Mouse (Mus musculus) adrenal gland, adult 18-20 months (tissue): Measurements from ENCODE around the gene Adk. TPM values are rescaled to one million over a fixed set of nuclear protein-coding genes. Genes with fewer than 3 reads are reported as not detected.

ENCODE experiments used
- DNase-seq, 2 experiments: peaks; one replicate each; pipeline ENCODE4 v3.0.0; 2021 to 2022; ENCODE audit warnings: low spot score in 2 of 2
- total RNA-seq, 2 experiments: library from RNA; stranded (reverse); gene quantifications; 1 replicate in 1 of 2; 2 replicates in 1 of 2; pipeline ENCODE4 v1.2.3; 2021

Adk gene
- total RNA-seq, 2 experiments from 2014 or later = 116 to 142 TPM

- DNase-seq = no peak
Measured at GRCm38 (mm10) chr14:21334826-21335225, 282.5 kb downstream of the Adk start.

DNA sequence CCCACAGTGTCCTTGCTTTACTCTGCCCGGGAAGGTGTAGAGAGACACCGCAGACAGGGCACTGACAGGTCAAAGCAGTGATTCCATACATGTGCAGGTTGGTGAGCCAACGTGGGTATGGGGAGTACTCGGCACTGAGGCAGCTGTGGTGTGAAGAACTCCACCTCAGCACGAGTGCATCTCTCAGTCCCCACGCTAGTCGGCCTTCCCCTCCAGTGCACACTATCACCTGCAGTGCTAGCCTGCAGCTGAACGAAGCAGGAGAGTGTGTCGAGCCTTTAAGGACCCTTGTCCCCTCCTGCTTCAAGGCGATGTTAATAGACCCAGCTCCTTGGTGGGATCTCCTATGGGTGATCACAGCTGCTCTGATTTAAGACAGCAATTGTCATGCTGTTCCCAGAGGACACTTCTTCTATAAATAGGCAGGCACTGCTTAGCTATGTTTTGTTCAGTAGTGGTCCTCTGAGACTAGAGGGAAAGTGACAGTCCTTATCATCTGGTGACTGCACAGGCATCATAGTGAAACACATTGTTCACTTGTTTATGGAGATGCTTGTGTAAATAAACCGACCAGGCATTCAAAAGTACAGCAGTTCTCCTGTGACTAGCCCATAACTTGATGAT lies 283.4 kb downstream of the Adk start:
- no peak for DNase-seq

DNA sequence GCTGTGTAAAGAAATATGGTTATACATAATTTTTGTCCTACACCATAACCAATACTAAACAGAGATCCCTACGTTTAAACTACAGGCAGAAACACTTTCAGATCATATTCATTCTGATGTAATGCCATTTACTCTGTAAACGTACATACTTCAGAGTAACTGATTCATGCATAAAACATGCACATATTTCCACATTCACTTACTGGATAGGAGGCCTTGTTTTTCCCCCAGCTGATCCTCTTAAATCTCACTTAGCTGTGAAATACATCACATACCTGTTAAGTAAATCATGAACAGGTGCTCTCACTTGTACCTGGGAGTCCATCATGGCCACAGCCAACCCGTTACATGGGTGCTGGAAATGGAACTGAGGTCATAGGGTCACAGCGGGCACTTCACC lies 285.6 kb downstream of the Adk start:
- no peak for DNase-seq

GRCm38 (mm10) chr14:21341195-21341594 lies 288.8 kb downstream of the Adk start:
- DNase-seq = no peak

GRCm38 (mm10) chr14:21342984-21343383 lies 290.6 kb downstream of the Adk start:
- no peak for DNase-seq

DNA sequence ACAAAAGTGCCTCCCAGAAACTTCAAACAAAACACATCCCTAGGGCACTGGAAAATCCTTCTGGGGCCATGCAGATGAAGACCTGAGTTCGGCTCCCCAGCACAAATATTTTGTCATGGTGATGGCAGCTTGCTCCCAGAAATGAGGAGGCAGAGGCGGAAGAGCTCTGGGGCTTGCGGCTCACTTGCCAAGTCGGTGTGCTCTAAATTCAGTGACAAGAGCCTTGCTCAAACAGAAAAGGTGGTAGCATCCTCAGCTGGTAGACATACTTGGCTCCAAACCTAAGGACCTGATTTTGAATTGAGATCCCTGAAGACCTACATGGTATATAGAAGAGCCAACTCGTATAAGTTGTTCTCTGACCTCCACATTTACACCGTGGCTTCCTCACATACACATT lies 292.5 kb downstream of the Adk start:
- DNase-seq = no peak

GRCm38 (mm10) chr14:21348611-21349260 lies 296.4 kb downstream of the Adk start:
- DNase-seq = no peak

DNA sequence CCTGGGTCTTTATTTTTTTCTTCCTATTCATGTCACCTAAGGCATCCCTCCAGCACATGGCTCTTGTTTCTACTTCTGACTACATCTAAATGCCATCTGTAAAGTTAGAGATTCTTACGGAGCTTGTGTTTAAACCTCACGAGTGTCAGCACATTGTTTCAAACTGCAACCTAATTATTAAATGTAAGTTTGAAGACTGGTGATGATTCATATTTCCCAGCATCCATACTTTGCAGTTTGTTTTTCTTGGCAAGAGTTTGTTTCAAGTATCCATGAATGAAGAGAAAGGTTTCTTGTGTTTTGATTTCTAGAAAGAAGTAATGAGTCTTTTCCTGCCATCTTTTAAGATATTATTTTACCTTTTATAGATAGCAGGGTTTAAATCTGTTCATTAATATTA lies 299.3 kb downstream of the Adk start:
- no peak for DNase-seq

DNA sequence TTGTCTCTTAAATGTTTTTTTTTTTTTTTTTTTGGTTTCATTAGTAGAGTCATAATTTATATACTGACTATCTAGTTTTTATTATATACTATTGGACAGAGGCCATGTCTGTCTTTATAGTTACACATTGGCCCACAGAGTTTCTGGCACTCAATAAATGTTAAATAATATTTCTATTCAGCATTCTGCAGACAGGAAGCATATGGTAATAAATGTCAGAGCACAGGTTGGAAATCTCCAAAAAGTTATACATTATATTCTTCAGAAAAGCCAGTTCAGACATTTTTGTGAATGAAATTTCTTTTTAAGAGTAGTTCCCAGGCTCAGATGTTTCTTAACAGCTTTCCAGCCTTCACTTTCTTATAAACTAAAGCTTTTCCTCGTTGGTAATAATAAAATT lies 303.9 kb downstream of the Adk start:
- no peak for DNase-seq

- DNase-seq = no peak
Measured at GRCm38 (mm10) chr14:21359207-21359895, 307.0 kb downstream of the Adk start.

DNA sequence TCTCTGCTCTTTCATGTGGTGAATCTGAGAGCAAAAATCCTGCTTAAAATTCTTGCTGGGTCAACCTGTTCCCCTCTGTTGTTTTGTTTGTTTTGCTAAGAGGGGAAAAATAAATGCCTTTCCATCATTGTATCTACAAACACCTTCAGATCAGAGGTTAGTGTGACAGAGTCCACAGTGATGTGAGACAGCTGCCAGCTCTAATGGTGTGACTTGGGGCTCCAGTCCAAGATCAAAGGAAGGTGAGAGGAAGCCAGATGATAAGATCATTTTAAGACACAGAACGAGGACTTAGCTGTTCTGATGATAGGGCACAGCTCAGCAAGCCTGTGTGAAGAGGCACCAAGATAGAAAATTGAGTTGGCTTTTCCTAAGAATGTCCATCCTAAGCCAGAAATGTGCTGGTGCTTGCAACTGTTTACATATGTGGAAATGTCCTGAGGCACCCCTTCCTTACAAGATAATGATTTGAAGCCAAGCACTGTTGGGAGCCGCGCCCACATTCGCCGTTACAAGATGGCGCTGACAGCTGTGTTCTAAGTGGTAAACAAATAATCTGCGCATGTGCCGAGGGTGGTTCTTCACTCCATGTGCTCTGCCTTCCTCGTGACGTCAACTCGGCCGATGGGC lies 307.6 kb downstream of the Adk start:
- no peak for DNase-seq

GRCm38 (mm10) chr14:21367095-21367494 lies 314.7 kb downstream of the Adk start:
- DNase-seq = no peak

- no peak for DNase-seq
Measured at GRCm38 (mm10) chr14:21368622-21369021, 316.2 kb downstream of the Adk start.

DNA sequence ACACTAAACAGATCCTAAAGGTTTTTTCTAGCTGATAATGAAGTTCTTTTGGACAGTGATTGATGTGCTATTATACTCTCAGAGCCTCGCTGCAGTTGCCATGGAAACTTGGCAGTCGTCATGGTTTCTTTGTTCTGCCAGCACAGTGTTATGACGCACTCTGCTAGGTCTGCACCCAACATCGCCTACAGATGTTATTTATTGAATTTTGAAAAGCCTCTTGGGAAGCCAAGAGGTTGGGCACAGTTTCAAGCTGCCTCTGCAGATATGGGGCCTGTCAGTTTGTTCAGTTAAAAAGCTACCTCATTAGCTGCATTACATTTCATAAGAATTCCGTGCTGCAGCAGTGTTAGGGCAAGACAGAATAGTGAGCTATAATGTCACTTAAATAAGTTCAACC lies 316.8 kb downstream of the Adk start:
- peak; percentile 63 to 72 for DNase-seq

DNA sequence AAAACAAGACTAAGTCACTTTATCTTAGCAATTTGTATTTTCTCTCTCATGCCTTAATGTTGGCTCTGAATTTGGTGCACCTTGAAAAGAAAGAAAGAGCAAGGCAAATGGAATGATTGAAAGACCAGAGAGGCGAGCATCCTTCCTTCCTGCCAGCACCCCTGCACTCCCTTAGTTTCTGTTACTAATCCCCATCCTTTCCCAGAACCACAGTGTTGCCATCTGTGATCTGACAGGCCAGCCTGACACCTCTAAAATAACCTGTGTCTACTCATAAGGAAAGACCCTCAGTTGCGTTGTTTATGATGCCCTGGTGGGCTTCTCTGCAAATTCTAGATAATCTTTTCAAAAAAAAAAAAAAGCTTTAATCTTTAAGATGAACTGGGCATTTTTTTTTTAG lies 319.6 kb downstream of the Adk start:
- DNase-seq = no peak

DNA sequence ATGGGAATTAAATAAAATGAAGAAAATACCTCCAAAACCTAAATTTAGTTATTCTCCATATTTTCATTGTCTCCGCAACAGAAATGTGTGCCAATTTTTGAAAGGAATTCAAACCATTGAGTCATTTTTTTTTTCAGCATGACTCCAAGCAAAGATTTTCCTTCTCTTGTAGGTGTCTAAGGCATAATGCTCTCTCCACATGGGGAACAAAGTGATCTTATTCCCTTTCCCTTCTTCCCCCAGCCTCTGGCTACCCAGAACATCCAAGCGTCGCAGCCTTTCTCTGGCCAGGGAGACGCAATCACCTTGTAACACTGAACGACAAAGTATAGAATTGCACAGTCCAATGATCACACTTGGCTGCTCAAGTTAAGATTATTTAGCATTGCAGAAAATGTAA lies 320.3 kb downstream of the Adk start:
- DNase-seq = no peak

- no peak for DNase-seq
Measured at GRCm38 (mm10) chr14:21383701-21384428, 331.5 kb downstream of the Adk start.

GRCm38 (mm10) chr14:21399506-21399905 lies 347.1 kb downstream of the Adk start:
- no peak for DNase-seq

DNA sequence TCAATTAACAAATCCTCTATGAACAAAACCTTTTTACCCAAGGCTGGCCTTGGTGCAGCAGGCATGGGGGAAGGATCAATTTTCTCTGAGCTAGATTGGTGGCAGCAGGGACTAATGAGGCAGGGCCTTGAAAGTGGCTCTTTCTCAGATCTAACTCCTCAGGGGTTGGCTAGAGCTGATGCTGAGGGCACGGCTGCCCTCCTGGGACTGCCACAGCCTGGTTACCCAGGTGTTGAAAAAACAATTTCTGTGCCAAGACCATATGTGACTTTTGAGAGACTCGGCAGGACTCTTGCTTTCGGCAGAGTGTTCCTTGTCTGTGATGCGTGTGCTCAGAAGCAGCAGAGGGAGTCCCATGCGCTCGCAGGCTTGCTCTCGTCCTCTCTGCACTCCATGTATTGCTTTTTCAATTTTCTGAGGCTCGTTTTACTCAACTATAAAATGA lies 349.8 kb downstream of the Adk start:
- DNase-seq = no peak

DNA sequence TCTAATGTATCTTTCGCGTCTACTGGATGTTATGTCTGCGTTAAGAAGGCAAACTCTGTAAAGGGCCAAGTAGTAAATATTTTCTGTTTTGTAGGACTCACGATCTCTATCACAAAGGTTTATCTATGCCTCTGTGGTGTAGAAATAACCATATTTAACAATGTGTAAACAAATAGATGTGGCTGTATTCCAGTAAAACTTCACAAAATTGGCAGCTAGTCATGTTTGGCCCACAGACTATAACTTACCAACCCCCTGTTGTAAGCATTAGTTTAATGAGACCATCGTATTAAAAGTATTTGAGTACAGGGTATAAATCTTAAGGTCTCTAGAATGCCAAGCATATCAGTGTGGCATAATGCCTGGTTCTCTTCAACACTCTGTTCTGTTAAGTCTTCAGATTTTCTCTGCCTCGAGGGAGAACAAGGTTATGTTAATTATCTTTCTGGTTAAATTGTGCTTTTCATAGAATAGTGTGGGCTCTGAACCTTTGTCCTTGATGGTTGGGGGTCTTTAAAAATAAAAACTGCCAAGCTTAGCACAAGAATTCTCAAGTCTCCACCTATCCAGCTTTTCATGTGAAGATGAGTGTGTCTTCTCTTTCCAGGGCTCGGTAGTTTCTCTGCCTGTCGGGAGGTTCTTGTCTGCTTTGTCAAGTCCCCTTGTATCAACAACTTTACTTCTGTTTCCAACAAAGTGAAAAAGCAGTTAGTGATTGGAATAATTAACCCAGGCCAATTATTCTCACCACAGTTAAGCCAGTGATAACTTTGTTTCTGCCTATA lies 350.4 kb downstream of the Adk start:
- DNase-seq = no peak

GRCm38 (mm10) chr14:21406946-21407345 lies 354.6 kb downstream of the Adk start:
- no peak for DNase-seq
